Mouse (Mus musculus): ENCODE data around the gene Ppl.

DNA sequence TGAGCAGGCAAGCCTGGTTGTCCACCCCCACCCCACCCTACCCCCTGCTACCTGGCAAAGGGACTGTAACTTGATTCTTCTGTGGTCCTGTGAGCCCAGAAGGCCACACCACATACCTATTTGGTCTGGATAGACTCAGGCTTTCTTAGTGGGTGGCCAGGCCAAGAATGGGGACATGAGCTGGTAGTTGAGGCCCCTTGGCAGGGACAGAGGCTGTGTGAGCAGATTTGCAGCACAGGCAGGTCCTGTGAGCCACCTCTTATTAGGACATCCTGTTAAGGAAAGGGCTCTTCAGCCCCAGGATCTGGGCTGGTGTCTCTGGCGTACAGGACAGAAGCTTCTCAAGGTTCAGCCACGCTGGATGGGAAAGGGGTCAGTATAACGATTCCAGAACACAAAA is 24.9 kb upstream of the Ppl start:
- TF ChIP-seq CTCF (IDR thresholded peaks at IDR 0.05; ENCODE audit: low read depth) (no peak), EP300 (IDR thresholded peaks at IDR 0.05; ENCODE audit: low read depth) (no peak)

All from liver, postnatal 0 days (tissue).